Mouse (Mus musculus) myocyte (in vitro differentiated cells): ENCODE results near the gene Zkscan5. TPM values are rescaled to one million over a fixed set of nuclear protein-coding genes. Genes with fewer than 3 reads are reported as not detected.

Experiments used
- H3K27me3 ChIP-seq: one replicate; pipeline ENCODE4 v1.6.1; 2011; ENCODE audit not compliant: control insufficient read depth, insufficient read depth, insufficient read length
- H3K36me3 ChIP-seq: one replicate; pipeline ENCODE4 v1.6.1; 2011; ENCODE audit not compliant: control insufficient read depth, insufficient read depth
- H3K4me2 ChIP-seq: one replicate; pipeline ENCODE4 v1.6.1; 2011; ENCODE audit warnings: low read depth, control low read depth
- H3K4me3 ChIP-seq: one replicate; pipeline ENCODE4 v1.5.1; 2011; ENCODE audit warnings: mild to moderate bottlenecking, control low read depth, moderate library complexity
- H3K79me2 ChIP-seq: one replicate; pipeline ENCODE4 v1.6.1; 2011; ENCODE audit not compliant: control insufficient read depth, insufficient read depth
- H3ac ChIP-seq: one replicate; pipeline ENCODE4 v1.6.1; 2011; ENCODE audit not compliant: control insufficient read depth, insufficient read length
- CEBPB ChIP-seq: IDR thresholded peaks from 2 replicates; pipeline ENCODE4 v1.6.1; 2011; ENCODE audit warnings: mild to moderate bottlenecking, moderate library complexity; ENCODE audit not compliant: poor library complexity, insufficient read depth, severe bottlenecking
- E2F4 ChIP-seq: IDR thresholded peaks from one replicate; pipeline ENCODE4 v1.6.1; 2011; ENCODE audit warnings: mild to moderate bottlenecking, control low read depth, moderate library complexity; ENCODE audit not compliant: insufficient read depth
- MAX ChIP-seq: IDR thresholded peaks from one replicate; pipeline ENCODE4 v1.6.1; 2011; ENCODE audit warnings: low read depth, mild to moderate bottlenecking, control low read depth
- MYOD1 ChIP-seq, 3 experiments: IDR thresholded peaks; one replicate each; pipeline ENCODE4 v1.6.1; 2011; ENCODE audit warnings: control low read depth in 2 of 3, low read depth in 2 of 3, mild to moderate bottlenecking in 2 of 3, moderate library complexity in 1 of 3; ENCODE audit not compliant: insufficient read length in 2 of 3, control insufficient read depth in 1 of 3
- MYOG ChIP-seq, 3 experiments: IDR thresholded peaks; one replicate each; pipeline ENCODE4 v1.6.1; 2011; ENCODE audit warnings: control low read depth in 2 of 3, low read depth in 2 of 3, mild to moderate bottlenecking in 2 of 3; ENCODE audit not compliant: insufficient read length in 2 of 3, control insufficient read depth in 1 of 3, insufficient read depth in 1 of 3
- POLR2A ChIP-seq: IDR thresholded peaks from one replicate; pipeline ENCODE4 v1.6.1; 2011; ENCODE audit warnings: low read depth, mild to moderate bottlenecking, control low read depth, moderate library complexity; ENCODE audit not compliant: insufficient read length
- POLR2AphosphoS2 ChIP-seq: IDR thresholded peaks from one replicate; pipeline ENCODE4 v1.6.1; 2011; ENCODE audit warnings: low read depth, control low read depth; ENCODE audit not compliant: insufficient read length
- REST ChIP-seq: IDR thresholded peaks from one replicate; pipeline ENCODE4 v1.6.1; 2011; ENCODE audit warnings: mild to moderate bottlenecking, control low read depth, moderate library complexity; ENCODE audit not compliant: insufficient read depth, insufficient read length
- SRF ChIP-seq: IDR thresholded peaks from one replicate; pipeline ENCODE4 v1.6.1; 2011; ENCODE audit warnings: low read depth; ENCODE audit not compliant: control insufficient read depth, insufficient read length
- TCF12 ChIP-seq: IDR thresholded peaks from one replicate; pipeline ENCODE4 v1.6.1; 2011; ENCODE audit warnings: mild to moderate bottlenecking, control low read depth; ENCODE audit not compliant: poor library complexity, insufficient read depth, severe bottlenecking
- TCF3 ChIP-seq: IDR thresholded peaks from one replicate; pipeline ENCODE4 v1.6.1; 2011; ENCODE audit warnings: low read depth, control low read depth; ENCODE audit not compliant: insufficient read length
- USF1 ChIP-seq: IDR thresholded peaks from one replicate; pipeline ENCODE4 v1.6.1; 2011; ENCODE audit warnings: low read depth, mild to moderate bottlenecking, control low read depth, moderate library complexity
- polyA plus RNA-seq: library from polyadenylated mRNA; unstranded; fragments of >200 nt; fragmentation: generic; extraction: Trizol; gene quantifications from one replicate; pipeline ENCODE4 v1.2.1, GENCODE M21; 2012; ENCODE audit warnings: missing spikeins

The Zkscan5 gene
- polyA plus RNA-seq, 1 experiment, result 5.9 TPM

GRCm38 (mm10) chr5:145167306-145167661, 37.1 kb upstream of the Zkscan5 start:
- Histone ChIP-seq H3K4me3 (peak overlapping the region; percentile 87), H3K79me2 (peaks cover 46% of the 10 kb centered on the region), H3ac (peak overlapping the region; percentile 44), H3K36me3 (peaks cover 8% of the 10 kb centered on the region), H3K27me3 (no peaks in the 10 kb centered on the region), H3K4me2 (peak overlapping the region; percentile 81)
- no peak for TF ChIP-seq USF1
- peak; percentile 6 for TF ChIP-seq POLR2AphosphoS2

DNA sequence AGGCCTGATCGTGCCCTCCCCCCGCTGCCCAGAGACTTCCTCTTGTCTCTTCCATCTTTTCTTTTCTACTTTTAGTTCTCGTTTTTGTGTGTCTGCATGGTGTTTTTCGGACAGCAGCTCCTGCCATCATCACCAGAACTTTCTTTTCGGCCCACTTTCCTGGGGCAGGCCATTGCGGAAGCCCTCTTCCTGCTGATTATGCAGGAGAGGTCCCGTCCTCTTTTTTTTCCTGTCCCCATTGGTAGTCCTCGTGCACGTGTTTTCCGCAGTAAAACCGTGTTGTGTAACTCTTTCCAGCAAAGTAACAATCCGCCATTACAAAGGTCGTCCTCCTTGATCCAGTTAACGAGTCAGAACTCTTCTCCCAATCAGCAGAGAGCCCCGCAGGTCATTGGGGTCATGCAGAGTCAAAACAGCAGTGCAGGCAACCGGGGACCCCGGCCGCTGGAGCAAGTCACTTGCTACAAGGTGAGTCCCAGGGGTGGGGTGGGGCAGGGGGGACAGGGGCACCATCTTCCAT, 25.8 kb upstream of the Zkscan5 start:
- Histone ChIP-seq H3ac (no peak overlapping the region), H3K36me3 (peaks cover 18% of the 10 kb centered on the region), H3K4me3 (no peak overlapping the region), H3K4me2 (no peak overlapping the region), H3K27me3 (no peaks in the 10 kb centered on the region), H3K79me2 (no peaks in the 10 kb centered on the region)
- TF ChIP-seq CEBPB (no peak), TCF3 (no peak), MYOD1 (IDR thresholded peaks at IDR 0.05; ENCODE audit: control insufficient read depth in 1 of 3, insufficient read length in 2 of 3, low read depth in 2 of 3) (no peak), POLR2AphosphoS2 (no peak), SRF (no peak), USF1 (no peak), REST (no peak), MYOG (IDR thresholded peaks at IDR 0.05; ENCODE audit: control insufficient read depth in 1 of 3, insufficient read depth in 1 of 3, insufficient read length in 2 of 3, low read depth in 2 of 3) (no peak), POLR2A (no peak), E2F4 (no peak), TCF12 (no peak), MAX (no peak)

- H3K36me3 ChIP-seq, result peaks cover 15% of the 10 kb centered on the region
- peaks cover 40% of the 10 kb centered on the region for H3K79me2 ChIP-seq
- H3ac ChIP-seq, result no peak overlapping the region
- H3K4me3 ChIP-seq, result no peak overlapping the region
- no peaks in the 10 kb centered on the region for H3K27me3 ChIP-seq
- H3K4me2 ChIP-seq, result no peak overlapping the region
- TF ChIP-seq REST (no peak), E2F4 (no peak), TCF3 (no peak), TCF12 (no peak), POLR2AphosphoS2 (no peak), MAX (no peak), USF1 (no peak), SRF (no peak), CEBPB (no peak), POLR2A (no peak), MYOD1 (IDR thresholded peaks at IDR 0.05; ENCODE audit: control insufficient read depth in 1 of 3, insufficient read length in 2 of 3, low read depth in 2 of 3) (no peak), MYOG (IDR thresholded peaks at IDR 0.05; ENCODE audit: control insufficient read depth in 1 of 3, insufficient read depth in 1 of 3, insufficient read length in 2 of 3, low read depth in 2 of 3) (no peak)
Measured at GRCm38 (mm10) chr5:145185244-145185643, 19.1 kb upstream of the Zkscan5 start.

GRCm38 (mm10) chr5:145189416-145189815, 14.9 kb upstream of the Zkscan5 start:
- H3K4me2 ChIP-seq, result peak overlapping the region; percentile 96
- no peak for TF ChIP-seq USF1
- TF ChIP-seq MYOD1 (IDR thresholded peaks at IDR 0.05; ENCODE audit: control insufficient read depth in 1 of 3, insufficient read length in 2 of 3, low read depth in 2 of 3), result no peak
- no peak for TF ChIP-seq POLR2AphosphoS2
- no peak for TF ChIP-seq TCF3
- no peak for TF ChIP-seq TCF12
- no peak for TF ChIP-seq CEBPB
- no peak for TF ChIP-seq REST
- TF ChIP-seq MYOG (IDR thresholded peaks at IDR 0.05; ENCODE audit: control insufficient read depth in 1 of 3, insufficient read depth in 1 of 3, insufficient read length in 2 of 3, low read depth in 2 of 3), result no peak
- TF ChIP-seq POLR2A, result no peak
- no peak overlapping the region for H3ac ChIP-seq
- H3K79me2 ChIP-seq, result peaks cover 52% of the 10 kb centered on the region
- H3K4me3 ChIP-seq, result peak overlapping the region; percentile 96
- H3K27me3 ChIP-seq, result no peaks in the 10 kb centered on the region
- peaks cover 14% of the 10 kb centered on the region for H3K36me3 ChIP-seq

- no peaks in the 10 kb centered on the region for H3K27me3 ChIP-seq
- TF ChIP-seq REST (no peak), MYOD1 (IDR thresholded peaks at IDR 0.05; ENCODE audit: control insufficient read depth in 1 of 3, insufficient read length in 2 of 3, low read depth in 2 of 3) (no peak), MAX (no peak), POLR2AphosphoS2 (no peak), USF1 (no peak), TCF3 (no peak), SRF (no peak), E2F4 (no peak), TCF12 (no peak), POLR2A (no peak)
- peaks cover 10% of the 10 kb centered on the region for H3K36me3 ChIP-seq
- H3K4me3 ChIP-seq, result peak overlapping the region; percentile 96
- H3K4me2 ChIP-seq, result peak overlapping the region; percentile 96
- peaks cover 52% of the 10 kb centered on the region for H3K79me2 ChIP-seq
- peak overlapping the region; percentile 34 for H3ac ChIP-seq
Measured at GRCm38 (mm10) chr5:145190373-145190772, 14.0 kb upstream of the Zkscan5 start.
